Mouse (Mus musculus) forebrain, embryonic 10.5 days (tissue): ENCODE measurements around the gene Odam. TPM values are rescaled to one million over a fixed set of nuclear protein-coding genes. Genes with fewer than 3 reads are reported as not detected.

Experiments
- DNase-seq: peaks from one replicate; pipeline ENCODE4 v3.0.0-alpha.2; 2017; ENCODE audit warnings: low spot score; ENCODE audit errors: extremely low spot score
- H3K27ac ChIP-seq: fragments of 300-500 bp; sonication (generic); 2 replicates; pipeline ENCODE4 v1.5.1; 2016; ENCODE audit warnings: mild to moderate bottlenecking
- H3K27me3 ChIP-seq: fragments of 300-500 bp; sonication (generic); 2 replicates; pipeline ENCODE4 v1.6.1; 2016; ENCODE audit warnings: mild to moderate bottlenecking; ENCODE audit not compliant: poor library complexity, severe bottlenecking
- H3K36me3 ChIP-seq: fragments of 300-500 bp; sonication (generic); replicated peaks from 2 replicates; pipeline ENCODE4 v1.6.1; 2016; ENCODE audit warnings: mild to moderate bottlenecking, moderate library complexity
- H3K4me1 ChIP-seq: fragments of 300-500 bp; sonication (generic); 2 replicates; pipeline ENCODE4 v1.6.1; 2016
- H3K4me3 ChIP-seq: fragments of 300-500 bp; sonication (generic); 2 replicates; pipeline ENCODE4 v1.5.1; 2016; ENCODE audit warnings: mild to moderate bottlenecking, moderate library complexity
- H3K9me3 ChIP-seq: fragments of 300-500 bp; sonication (generic); 2 replicates; pipeline ENCODE4 v1.6.1; 2016; ENCODE audit warnings: mild to moderate bottlenecking, moderate library complexity
- WGBS: fragments of 180-500 bp; shearing (Covaris S2); methylation state at CpG from one replicate; pipeline ENCODE4 v1.1.7; 2016; 5-methylcytosine and 5-hydroxymethylcytosine counted together
- polyA plus RNA-seq: library from polyadenylated mRNA; unstranded; fragments of >200 nt; fragmentation: Nextera tagmentation; extraction: Ambion mirVana; gene quantifications from 2 replicates; pipeline ENCODE4 v1.2.1, GENCODE M21; 2016

Odam gene
- not detected in 2 replicates for polyA plus RNA-seq

DNA sequence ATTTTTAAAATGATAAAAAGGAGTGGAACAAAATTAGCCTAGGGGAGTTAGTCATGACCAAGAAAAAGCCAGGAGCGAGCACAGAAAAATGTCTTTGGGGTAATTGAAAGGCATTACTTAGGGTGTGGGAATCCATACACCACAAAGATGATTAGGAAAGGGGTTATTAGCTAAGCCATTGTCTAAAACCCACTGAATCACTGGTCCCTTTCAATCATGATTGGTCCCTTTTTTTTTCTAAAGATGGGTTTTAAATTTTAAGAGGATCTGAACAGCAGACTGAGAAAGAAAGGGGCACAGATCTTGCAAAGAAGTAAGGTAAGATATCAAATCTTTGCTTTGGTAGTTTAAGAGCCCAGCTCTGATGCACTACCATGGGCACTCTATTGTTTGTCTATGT lies at the start of gene Odam:
Gene Odam, plus strand, starts transcription at position 301 of the 400 bp plus-strand sequence.
- Histone ChIP-seq H3K9me3 (no peaks in the 10 kb centered on the region), H3K36me3 (no peaks in the 10 kb centered on the region), H3K4me1 (no peaks in the 10 kb centered on the region), H3K27me3 (no peaks in the 10 kb centered on the region), H3K27ac (no peak within 1 kb of the TSS), H3K4me3 (no peak within 1 kb of the TSS)
- DNase-seq: no peak
- WGBS: 71% methylated on average over 1 of the region's 1 CpGs

GRCm38 (mm10) chr5:87855136-87855716 lies 29.6 kb upstream of the Odam start:
- WGBS: 84% methylated on average over 3 of the region's 3 CpGs
- H3K27me3 ChIP-seq: no peaks in the 10 kb centered on the region

DNA sequence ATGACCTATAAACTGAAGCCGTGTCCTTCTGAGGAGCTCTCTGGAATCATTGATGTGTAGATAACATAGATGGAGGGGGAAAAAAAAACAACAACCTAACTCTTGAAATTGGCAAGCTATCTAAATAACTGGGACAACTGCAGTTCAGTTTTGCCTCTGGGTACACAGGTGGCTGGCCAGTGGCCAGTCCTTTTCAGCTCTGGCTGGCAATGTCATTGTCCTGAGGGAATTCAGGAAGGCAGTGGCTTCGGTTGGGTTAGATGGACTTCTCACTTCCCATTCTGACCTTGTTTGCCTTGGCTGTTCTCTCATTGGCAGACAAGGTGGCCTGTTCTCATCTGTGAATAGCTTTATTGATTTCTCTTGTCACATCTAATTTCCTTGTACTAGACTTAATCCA lies 14.7 kb upstream of the Odam start:
- WGBS: 74% methylated on average over 2 of the region's 2 CpGs
- no peak for DNase-seq

More at GRCm38 (mm10) chr5:87855136-87855716, 29.6 kb upstream of the Odam start:
- Histone ChIP-seq H3K36me3 (no peaks in the 10 kb centered on the region), H3K9me3 (no peaks in the 10 kb centered on the region), H3K4me3 (no peak overlapping the region), H3K27ac (no peak overlapping the region), H3K4me1 (no peaks in the 10 kb centered on the region)
- no peak for DNase-seq

GRCm38 (mm10) chr5:87871423-87871822 lies 13.4 kb upstream of the Odam start:
- WGBS: 32% methylated on average over 4 of the region's 4 CpGs
- Histone ChIP-seq H3K4me1 (no peaks in the 10 kb centered on the region), H3K9me3 (no peaks in the 10 kb centered on the region), H3K27me3 (no peaks in the 10 kb centered on the region), H3K4me3 (no peak overlapping the region), H3K36me3 (no peaks in the 10 kb centered on the region), H3K27ac (no peak overlapping the region)
- DNase-seq: no peak

More for the DNA sequence above, 14.7 kb upstream of the Odam start:
- Histone ChIP-seq H3K27ac (no peak overlapping the region), H3K4me3 (no peak overlapping the region), H3K36me3 (no peaks in the 10 kb centered on the region), H3K27me3 (no peaks in the 10 kb centered on the region), H3K4me1 (no peaks in the 10 kb centered on the region), H3K9me3 (no peaks in the 10 kb centered on the region)

DNA sequence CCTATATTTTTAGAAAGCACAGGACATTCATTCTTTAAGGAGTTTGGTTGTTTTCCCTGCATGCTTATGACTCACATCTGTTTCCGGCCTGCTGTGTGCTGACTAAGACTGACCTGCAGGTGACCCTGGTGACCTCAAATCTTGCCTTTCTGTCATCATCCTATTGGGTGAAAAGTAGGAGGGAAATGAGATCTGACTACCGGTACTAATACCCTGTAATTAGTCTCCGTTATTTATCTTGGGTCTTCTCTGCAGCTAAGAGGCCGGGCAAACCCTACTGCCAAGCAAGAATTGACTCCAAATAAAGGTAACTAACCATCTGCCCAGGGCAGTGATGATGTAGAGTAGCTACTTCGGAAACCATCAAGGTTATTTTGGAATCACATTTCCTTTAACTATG lies 40.5 kb downstream of the Odam start, which contains the start of gene Csn3:
Gene Csn3, plus strand, starts transcription at position 208 of the 400 bp plus-strand sequence.
- no peaks in the 10 kb centered on the region for H3K9me3 ChIP-seq
- no peak within 1 kb of the TSS for H3K27ac ChIP-seq
- WGBS: 21% methylated on average over 5 of the region's 5 CpGs
- H3K4me3 ChIP-seq: no peak within 1 kb of the TSS
- no peak for DNase-seq
- no peaks in the 10 kb centered on the region for H3K36me3 ChIP-seq
- peaks cover 18% of the 10 kb centered on the region; the same call in 1 of the 2 replicates for H3K4me1 ChIP-seq
- no peaks in the 10 kb centered on the region for H3K27me3 ChIP-seq

DNA sequence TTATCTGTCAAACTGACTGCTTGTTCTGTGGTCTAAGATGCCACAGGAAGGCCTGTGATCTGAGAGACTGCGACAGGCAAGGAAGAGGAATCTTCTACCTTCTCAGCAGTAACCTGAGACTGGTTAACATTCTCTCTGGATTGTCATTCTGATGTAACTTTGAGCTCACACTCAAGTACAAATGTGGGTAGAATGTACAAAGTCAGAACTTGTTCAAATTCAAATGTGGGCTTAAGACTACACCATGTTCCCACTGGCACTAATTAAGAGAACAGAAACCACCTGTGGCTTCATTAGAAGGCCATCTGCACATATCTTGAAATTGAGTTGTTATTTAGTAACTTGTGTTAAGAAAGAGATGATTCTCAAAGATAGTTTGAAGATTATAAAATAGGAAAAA lies 46.8 kb downstream of the Odam start:
- WGBS: 44% methylated on average over 1 of the region's 1 CpGs

DNA sequence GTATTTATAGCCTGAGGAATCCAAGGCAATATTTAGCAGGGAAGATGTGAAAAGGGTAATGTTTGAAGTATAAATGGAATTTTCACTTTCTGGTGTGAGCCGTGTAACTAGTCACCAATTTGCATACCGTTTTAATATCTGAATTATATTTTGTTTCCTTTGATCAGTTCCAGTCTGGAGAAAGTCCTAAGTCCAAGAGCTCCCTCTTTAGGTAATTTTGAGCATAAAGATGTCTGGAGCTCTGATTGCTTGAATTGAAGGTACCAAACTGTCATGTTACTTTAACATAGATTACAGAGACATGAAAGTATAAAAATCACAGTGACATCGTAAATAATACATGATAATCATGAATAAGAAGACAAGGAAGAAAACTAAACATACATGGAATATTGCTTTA lies 55.9 kb downstream of the Odam start:
- H3K36me3 ChIP-seq: no peaks in the 10 kb centered on the region
- no peaks in the 10 kb centered on the region for H3K27me3 ChIP-seq
- H3K9me3 ChIP-seq: no peaks in the 10 kb centered on the region
- WGBS: 56% methylated on average over 3 of the region's 3 CpGs
- H3K27ac ChIP-seq: no peak overlapping the region
- H3K4me3 ChIP-seq: no peak overlapping the region
- DNase-seq: no peak
- H3K4me1 ChIP-seq: no peaks in the 10 kb centered on the region

More for the DNA sequence above, 46.8 kb downstream of the Odam start:
- H3K4me1 ChIP-seq: no peaks in the 10 kb centered on the region
- no peak overlapping the region for H3K4me3 ChIP-seq
- no peaks in the 10 kb centered on the region for H3K36me3 ChIP-seq
- H3K9me3 ChIP-seq: no peaks in the 10 kb centered on the region
- H3K27me3 ChIP-seq: no peaks in the 10 kb centered on the region
- no peak overlapping the region for H3K27ac ChIP-seq
- DNase-seq: no peak

GRCm38 (mm10) chr5:87942515-87942914 lies 57.7 kb downstream of the Odam start:
- DNase-seq: no peak
- Histone ChIP-seq H3K4me3 (no peak overlapping the region), H3K36me3 (no peaks in the 10 kb centered on the region), H3K9me3 (no peaks in the 10 kb centered on the region), H3K27me3 (no peaks in the 10 kb centered on the region), H3K4me1 (no peaks in the 10 kb centered on the region), H3K27ac (no peak overlapping the region)

Other genes starting within 250 kb of the Odam start
- gene Csn1s1, start 218.8 kb upstream of the Odam start, polyA plus RNA-seq: not detected in 2 replicates
- not detected in 2 replicates for gene Csn2, start 185.4 kb upstream of the Odam start, polyA plus RNA-seq
- gene Csn1s2a, start 110.5 kb upstream of the Odam start, polyA plus RNA-seq: not detected in 2 replicates
- not detected in 2 replicates for gene Csn1s2b, start 76.9 kb upstream of the Odam start, polyA plus RNA-seq
- not detected in 2 replicates for gene Prr27, start 59.3 kb upstream of the Odam start, polyA plus RNA-seq
- gene Csn3, start 40.5 kb downstream of the Odam start, polyA plus RNA-seq: 0.37 and 0.52 TPM in 2 replicates
- not detected in 2 replicates for gene 2310003L06Rik, start 84.4 kb downstream of the Odam start, polyA plus RNA-seq
- gene Gm28434, start 84.5 kb downstream of the Odam start, polyA plus RNA-seq: not detected in 2 replicates
- not detected in 2 replicates for gene Cabs1, start 94.4 kb downstream of the Odam start, polyA plus RNA-seq
- not detected in 2 replicates for gene Smr3a, start 117.5 kb downstream of the Odam start, polyA plus RNA-seq
- not detected in 2 replicates for gene Smr2, start 201.5 kb downstream of the Odam start, polyA plus RNA-seq
- gene Gm11116, start 226.5 kb downstream of the Odam start, polyA plus RNA-seq: not detected in 2 replicates